ENCODE assay signal across 8 mouse cellular contexts in genomic region chr11:115722638-115723037, GRCm38 (mm10). TPM values are rescaled to one million over a fixed set of nuclear protein-coding genes. Genes with fewer than 3 reads are reported as not detected.
DNase-seq lines count a peak whose midpoint lies in the region; ATAC-seq and TF ChIP-seq lines count a peak whose summit lies in the region.

No protein-coding gene starts in this region.

- WGBS in forebrain, embryonic 11.5 days = 22% methylated on average over 14 of the region's 14 CpGs
- 7% methylated on average over 14 of the region's 14 CpGs for WGBS in heart, postnatal 0 days
- 4% methylated on average over 14 of the region's 14 CpGs for whole genome bisulfite sequencing in large intestine, adult 2 months
- 5% methylated on average over 14 of the region's 14 CpGs for WGBS in lung, adult 2 months

- H3K27me3 ChIP-seq in CH12.LX (replicated peaks) = no peaks in the 10 kb centered on the region
- H3K27me3 ChIP-seq in forebrain, embryonic 11.5 days (ENCODE audit: control insufficient read depth, insufficient read depth, low read length) = no peaks in the 10 kb centered on the region
- no peaks in the 10 kb centered on the region for H3K27me3 ChIP-seq in heart, postnatal 0 days (ENCODE audit: control insufficient read depth, insufficient read depth, low read length)

- no peak for ATAC-seq in forebrain, embryonic 11.5 days (replicated peaks; ENCODE audit: low FRiP score)
- peak; percentile 90 for ATAC-seq in heart, postnatal 0 days (ENCODE audit: insufficient read depth, low read depth)

- peak; percentile 30; the same call in 1 of the 2 replicates for TF ChIP-seq POLR2A in CH12.LX (IDR thresholded peaks at IDR 0.05; ENCODE audit: low read depth, low read length)
- TF ChIP-seq POLR2A in lung, adult 2 months (IDR thresholded peaks at IDR 0.05; ENCODE audit: borderline replicate concordance, extremely low read depth, low read depth, low read length) = peak; percentile 33; the same call in 1 of the 2 replicates

- H3K27ac ChIP-seq in CH12.LX (ENCODE audit: insufficient read depth, low read depth) = no peak overlapping the region
- no peak overlapping the region for H3K27ac ChIP-seq in forebrain, embryonic 11.5 days (ENCODE audit: low read depth, low read length)
- peak overlapping the region; percentile 58 for H3K27ac ChIP-seq in heart, postnatal 0 days (ENCODE audit: low read depth)

- no peak for TF ChIP-seq EP300 in CH12.LX (IDR thresholded peaks at IDR 0.05; ENCODE audit: low read length)
- TF ChIP-seq EP300 in heart, postnatal 0 days (IDR thresholded peaks at IDR 0.05; ENCODE audit: low read depth) = no peak

- peaks cover under 1 to 25% of the 10 kb centered on the region in 2 experiments; a peak in 3 of 4 replicates for H3K4me1 ChIP-seq in CH12.LX (ENCODE audit: control insufficient read depth in 1 of 2, insufficient read depth in 2 of 2)
- H3K4me1 ChIP-seq in forebrain, embryonic 11.5 days (replicated peaks; ENCODE audit: control insufficient read depth, insufficient read depth, low read length) = no peaks in the 10 kb centered on the region
- no peaks in the 10 kb centered on the region for H3K4me1 ChIP-seq in heart, postnatal 0 days (ENCODE audit: control insufficient read depth, insufficient read depth)
- H3K4me1 ChIP-seq in lung, adult 2 months (ENCODE audit: control insufficient read depth, insufficient read depth, low read length) = peaks cover 3% of the 10 kb centered on the region; the same call in 1 of the 2 replicates

- no peaks in the 10 kb centered on the region for H3K79me2 ChIP-seq in CH12.LX (replicated peaks; ENCODE audit: control insufficient read depth, extremely low read depth, insufficient read depth, poor library complexity, severe bottlenecking)

- H3K36me3 ChIP-seq in CH12.LX (replicated peaks in 1 of 2; ENCODE audit: control insufficient read depth in 1 of 2, insufficient read depth in 1 of 2, low read length in 1 of 2) = no peaks in the 10 kb centered on the region
- no peaks in the 10 kb centered on the region for H3K36me3 ChIP-seq in forebrain, embryonic 11.5 days (ENCODE audit: control insufficient read depth, insufficient read depth, low read length)
- H3K36me3 ChIP-seq in heart, postnatal 0 days (replicated peaks; ENCODE audit: control insufficient read depth, insufficient read depth, low read length) = no peaks in the 10 kb centered on the region

- DNase-seq in CH12.LX (ENCODE audit: extremely low read depth) = peak; percentile 84
- DNase-seq in c-Kit-negative CD71-positive TER-119-positive erythroid progenitor cells, embryonic 14.5 days (ENCODE audit: low read depth, low spot score) = peak; percentile 68
- peak; percentile 84 for DNase-seq in forebrain, embryonic 11.5 days (ENCODE audit: low spot score)
- DNase-seq in heart, postnatal 0 days (ENCODE audit: low spot score) = peak; percentile 88
- peak; percentile 80 for DNase-seq in large intestine, adult 2 months (ENCODE audit: low read depth, low spot score)
- peak; percentile 84 for DNase-seq in lung, adult 2 months
- peak; percentile 84 for DNase-seq in ovary, postnatal 14 days (ENCODE audit: low spot score)
- peak; percentile 82 for DNase-seq in thymus, postnatal 14 days

- H3K4me2 ChIP-seq in CH12.LX (ENCODE audit: insufficient read depth, low read depth, poor library complexity, severe bottlenecking) = 0 out of 2 replicates have a peak overlapping the region, but pooled peaks have one; percentile 10
- 0 out of 2 replicates have a peak overlapping the region, but pooled peaks have one; percentile 26 for H3K4me2 ChIP-seq in forebrain, embryonic 11.5 days (ENCODE audit: low read depth, low read length, severe bottlenecking)
- H3K4me2 ChIP-seq in heart, postnatal 0 days (ENCODE audit: low read depth, low read length) = peak overlapping the region; percentile 50

- TF ChIP-seq CTCF in CH12.LX (conservative IDR thresholded peaks at IDR 0.05 in 1 of 2, IDR thresholded peaks at IDR 0.05 in 1 of 2; ENCODE audit: low read depth in 2 of 2, low read length in 2 of 2) = peak; percentile 99 to 100
- peak; percentile 98 for TF ChIP-seq CTCF in heart, postnatal 0 days (IDR thresholded peaks at IDR 0.05; ENCODE audit: low read depth)
- TF ChIP-seq CTCF in lung, adult 2 months (IDR thresholded peaks at IDR 0.05; ENCODE audit: insufficient read depth, low read length) = peak; percentile 98

- no peak; the same call in none of the 2 replicates for TF ChIP-seq RAD21 in CH12.LX (IDR thresholded peaks at IDR 0.05; ENCODE audit: low read depth, low read length)

- H3K9ac ChIP-seq in CH12.LX (ENCODE audit: insufficient read depth, low read depth) = peak overlapping the region; percentile 5
- H3K9ac ChIP-seq in forebrain, embryonic 11.5 days (ENCODE audit: low read length) = peak overlapping the region; percentile 20; the same call in 1 of the 2 replicates
- H3K9ac ChIP-seq in heart, postnatal 0 days (replicated peaks; ENCODE audit: low read depth, low read length) = no peak overlapping the region

- H3K4me3 ChIP-seq in CH12.LX (replicated peaks in 1 of 3; ENCODE audit: low read depth in 2 of 3, low read length in 2 of 3, poor library complexity in 1 of 3) = peak overlapping the region in 1 of 3 experiments; percentile 2
- no peak overlapping the region for H3K4me3 ChIP-seq in forebrain, embryonic 11.5 days (ENCODE audit: low read depth, low read length)
- H3K4me3 ChIP-seq in heart, postnatal 0 days (ENCODE audit: low read depth, low read length) = no peak overlapping the region
- peak overlapping the region; percentile 65 for H3K4me3 ChIP-seq in lung, adult 2 months (replicated peaks; ENCODE audit: extremely low read depth, low read depth, low read length)

- dilution Hi-C loops in CH12.LX (cut with MboI; ENCODE audit: extremely low pct_ligation_motif_present, extremely low pct_unique_long_range_greater_than_20kb, low sequenced_read_pairs) = no loop called here

- peaks cover 2% of the 10 kb centered on the region for H3K9me3 ChIP-seq in CH12.LX (replicated peaks; ENCODE audit: low read length)
- no peaks in the 10 kb centered on the region for H3K9me3 ChIP-seq in forebrain, embryonic 11.5 days (ENCODE audit: control insufficient read depth, low read length)
- H3K9me3 ChIP-seq in heart, postnatal 0 days (replicated peaks; ENCODE audit: control insufficient read depth, low read length) = no peaks in the 10 kb centered on the region

- in situ Hi-C loops in CH12.LX (cut with MboI; ENCODE audit: low pct_ligation_motif_present, low pct_unique_long_range_greater_than_20kb, low sequenced_read_pairs) = no loop called here

TF ChIP-seq in CH12.LX, 34 proteins besides CTCF, POLR2A, EP300 and RAD21 (continues in another document):
- no peak for TF ChIP-seq TBP (conservative IDR thresholded peaks at IDR 0.05; ENCODE audit: low read depth, low read length)
- TF ChIP-seq MAZ (IDR thresholded peaks at IDR 0.05; ENCODE audit: low read depth, low read length) = peak; percentile 79; the same call in 1 of the 2 replicates
- TF ChIP-seq MYC (IDR thresholded peaks at IDR 0.05; ENCODE audit: low read depth, low read length) = peak; percentile 31; the same call in 1 of the 2 replicates
- TF ChIP-seq MXI1 (IDR thresholded peaks at IDR 0.05; ENCODE audit: low read depth, low read length) = peak; percentile 53; the same call in 1 of the 2 replicates
- no peak for TF ChIP-seq MAX (IDR thresholded peaks at IDR 0.05; ENCODE audit: low read length)
- 0 out of 2 replicates have a peak, but pooled peaks have one; percentile 59 for TF ChIP-seq CHD1 (IDR thresholded peaks at IDR 0.05; ENCODE audit: low read depth, low read length)
- no peak for TF ChIP-seq POLR2AphosphoS2 (IDR thresholded peaks at IDR 0.05; ENCODE audit: low read depth, low read length)
- no peak for TF ChIP-seq ZMIZ1 (IDR thresholded peaks at IDR 0.05; ENCODE audit: low read depth, low read length)
- no peak for TF ChIP-seq UBTF (IDR thresholded peaks at IDR 0.05; ENCODE audit: low read depth, low read length)
- TF ChIP-seq E2F4 (IDR thresholded peaks at IDR 0.05; ENCODE audit: insufficient replicate concordance, low read depth, low read length) = no peak
- no peak for TF ChIP-seq BHLHE40 (IDR thresholded peaks at IDR 0.05; ENCODE audit: low read depth, low read length)
- 0 out of 2 replicates have a peak, but pooled peaks have one; percentile 62 for TF ChIP-seq IRF4 (IDR thresholded peaks at IDR 0.05; ENCODE audit: low read depth, low read length)
- TF ChIP-seq KAT2A (IDR thresholded peaks at IDR 0.05; ENCODE audit: insufficient replicate concordance, low read length) = no peak
- TF ChIP-seq ZKSCAN1 (IDR thresholded peaks at IDR 0.05; ENCODE audit: borderline replicate concordance, low read depth, low read length) = no peak
- TF ChIP-seq RCOR1 (conservative IDR thresholded peaks at IDR 0.05; ENCODE audit: low read depth, low read length) = no peak
- no peak for TF ChIP-seq ETS1 (conservative IDR thresholded peaks at IDR 0.05; ENCODE audit: low read depth, low read length)
- no peak for TF ChIP-seq ZNF384 (IDR thresholded peaks at IDR 0.05; ENCODE audit: low read depth, low read length)
- TF ChIP-seq TCF12 (IDR thresholded peaks at IDR 0.05; ENCODE audit: low read depth, low read length) = peak; percentile 49; the same call in 1 of the 2 replicates
- peak; percentile 43; the same call in 1 of the 2 replicates for TF ChIP-seq NRF1 (IDR thresholded peaks at IDR 0.05; ENCODE audit: low read depth, low read length)
- no peak for TF ChIP-seq JUN (IDR thresholded peaks at IDR 0.05; ENCODE audit: insufficient read depth, low read depth, low read length)

RNA-seq across cellular contexts. Expression of gene Grb2, which starts 14.2 kb away (rescaled TPM):
- total RNA-seq in CH12.LX (2012; rRNA removed) (63.6 and 67.7 TPM in 2 replicates), CH12.LX (2014; rRNA removed) (110 and 117 TPM in 2 replicates)
- polyA plus RNA-seq in CH12.LX (2012; ENCODE audit: insufficient read length, low read depth) = 228 and 241 TPM in 2 replicates
- 63.0 and 71.4 TPM in 2 replicates for polyA plus RNA-seq in forebrain, embryonic 11.5 days (2014; fragmentation: Nextera tagmentation; extraction: Ambion mirVana)
- total RNA-seq in heart, postnatal 0 days (2014; rRNA removed; ENCODE audit: low replicate concordance) = 48.6 and 126 TPM in 2 replicates
- 96.9 and 116 TPM in 2 replicates for polyA plus RNA-seq in heart, postnatal 0 days (2015; fragmentation: Nextera tagmentation; extraction: Ambion mirVana)
- polyA plus RNA-seq in large intestine, adult 2 months (2012; rRNA removed) = 38.7 and 43.6 TPM in 2 replicates
- 38.3 and 46.6 TPM in 2 replicates for polyA plus RNA-seq in lung, adult 2 months (2012; rRNA removed)

RNA-seq across cellular contexts. Expression of gene Tmem94, which starts 42.6 kb away (rescaled TPM):
- total RNA-seq in CH12.LX (2012; rRNA removed) = 19.0 and 27.4 TPM in 2 replicates
- total RNA-seq in CH12.LX (2014; rRNA removed) = 4.8 and 6.4 TPM in 2 replicates
- 13.5 and 15.0 TPM in 2 replicates for polyA plus RNA-seq in CH12.LX (2012; ENCODE audit: insufficient read length, low read depth)
- 25.9 and 28.9 TPM in 2 replicates for polyA plus RNA-seq in forebrain, embryonic 11.5 days (2014; fragmentation: Nextera tagmentation; extraction: Ambion mirVana)
- total RNA-seq in heart, postnatal 0 days (2014; rRNA removed; ENCODE audit: low replicate concordance) = 56.9 and 65.0 TPM in 2 replicates
- 32.5 and 34.0 TPM in 2 replicates for polyA plus RNA-seq in heart, postnatal 0 days (2015; fragmentation: Nextera tagmentation; extraction: Ambion mirVana)
- 57.9 and 85.8 TPM in 2 replicates for polyA plus RNA-seq in large intestine, adult 2 months (2012; rRNA removed)
- polyA plus RNA-seq in lung, adult 2 months (2012; rRNA removed) = 100.0 and 107 TPM in 2 replicates
